Mouse (Mus musculus) lung, postnatal 25 days (tissue): ENCODE measurements around the gene Diras1.
A peak's percentile ranks its signal among the peaks of the same experiment; 100 is the strongest.
"Not testable (repeated sequence)": the region's sequence is repeated elsewhere in the genome, so short reads cannot be mapped to it uniquely, and the experiment has no call there.

Source experiments
- DNase-seq: peaks from one replicate; pipeline ENCODE4 v3.0.0; 2022; ENCODE audit warnings: low spot score

Diras1 gene

DNA sequence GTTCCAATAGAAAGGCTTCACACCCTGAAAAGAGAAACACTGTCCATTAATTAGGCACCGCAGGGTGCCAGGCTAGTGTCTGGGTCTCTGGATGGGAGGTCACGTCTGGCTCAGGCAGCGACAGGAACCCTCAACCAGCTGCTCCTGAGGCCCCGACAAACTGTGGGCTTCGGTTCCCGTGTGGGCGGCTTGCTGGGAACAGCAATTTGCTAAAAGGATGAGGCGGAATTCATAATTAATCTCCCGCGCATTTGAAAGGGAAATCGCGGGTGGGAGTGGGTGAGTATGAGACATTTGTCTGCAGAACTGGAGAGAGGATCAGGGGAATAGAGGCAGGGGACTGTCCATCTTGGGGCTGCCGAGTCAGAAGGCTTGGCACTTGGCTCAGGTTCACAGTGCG is 27.4 kb downstream of the Diras1 start:
- DNase-seq = no peak

DNA sequence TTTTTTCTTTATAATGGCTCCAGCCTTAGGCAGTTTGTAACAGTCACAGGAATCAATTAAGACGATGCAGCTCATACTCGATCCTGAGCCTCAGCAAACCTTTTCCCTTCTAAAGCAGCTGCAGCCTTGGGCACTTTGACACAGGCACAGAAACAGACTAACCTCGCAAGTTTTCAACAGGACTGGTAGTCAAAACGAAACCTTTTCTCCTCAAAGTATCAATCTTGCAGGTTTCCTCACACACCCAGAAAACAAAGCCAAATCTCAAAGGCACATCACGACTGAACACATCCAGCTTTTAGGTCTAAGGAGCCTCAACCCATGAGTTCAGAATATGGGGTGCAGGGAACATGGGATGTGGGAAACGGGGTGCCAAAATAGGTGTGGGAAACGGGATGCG is 28.1 kb downstream of the Diras1 start:
- DNase-seq = no peak

DNA sequence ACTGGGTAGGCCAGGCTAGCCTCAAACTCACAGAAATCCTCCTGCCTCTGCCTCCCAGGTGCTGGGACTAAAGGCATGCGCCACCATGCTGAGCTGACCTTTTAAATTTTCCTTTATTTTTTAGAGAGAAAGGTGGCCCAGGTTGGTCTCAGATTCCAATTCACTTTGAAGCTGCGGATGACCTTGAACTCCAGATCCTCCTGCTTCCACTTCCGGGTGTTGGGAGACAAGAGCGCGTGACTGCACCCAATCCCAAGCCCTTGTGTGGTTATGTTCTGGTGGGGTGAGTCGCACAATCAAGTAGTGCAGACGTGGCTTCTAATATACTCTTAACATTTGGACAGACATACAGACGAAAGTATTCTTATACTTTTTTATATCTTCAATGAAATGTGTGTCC is 29.0 kb downstream of the Diras1 start:
- DNase-seq = no peak

DNA sequence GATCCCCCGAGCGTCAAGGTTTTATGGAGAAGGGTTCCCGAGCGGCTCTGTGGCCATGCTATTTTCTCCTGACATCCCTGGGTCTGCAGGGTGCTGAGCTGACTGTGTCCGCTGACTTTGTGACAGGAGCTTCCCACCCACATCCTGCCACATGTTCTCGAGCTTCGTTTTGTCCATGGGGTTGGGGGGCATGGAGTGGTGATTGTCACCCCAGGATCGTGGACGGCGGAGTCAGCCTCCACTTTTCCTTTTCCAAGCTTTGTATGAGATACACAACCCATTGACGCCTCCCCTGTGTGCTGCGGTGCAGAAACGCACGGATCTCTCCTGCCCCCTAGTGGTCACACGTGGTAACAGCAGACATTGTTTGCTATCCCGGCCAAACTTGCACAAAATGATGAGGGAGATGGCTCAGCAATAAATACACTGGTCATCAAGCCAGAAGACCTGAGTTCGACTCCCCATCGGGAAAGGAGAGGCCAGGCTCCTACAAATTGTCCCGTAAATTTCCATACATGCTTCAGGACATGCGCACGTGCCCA is 30.3 kb downstream of the Diras1 start:
- peak; percentile 78 for DNase-seq

DNA sequence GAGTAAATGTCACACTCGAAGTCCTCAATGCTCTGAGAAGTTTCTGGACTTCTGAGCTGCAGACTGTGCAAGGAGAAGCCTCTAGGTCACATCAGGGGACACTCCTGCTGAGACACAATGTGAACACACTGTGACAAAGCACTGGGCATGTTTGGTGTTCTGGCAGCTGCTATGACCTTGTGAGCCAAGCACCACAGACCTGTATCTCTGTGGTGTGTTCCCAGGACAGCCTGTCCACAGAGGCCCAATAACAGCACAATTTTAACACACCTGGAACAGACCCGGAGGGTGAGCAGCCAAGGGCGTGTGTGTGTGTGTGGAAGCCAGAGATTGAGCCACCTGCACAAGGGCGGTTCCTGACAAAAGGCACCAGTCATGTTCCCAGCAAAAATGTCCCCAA is 30.8 kb downstream of the Diras1 start:
- DNase-seq = no peak

DNA sequence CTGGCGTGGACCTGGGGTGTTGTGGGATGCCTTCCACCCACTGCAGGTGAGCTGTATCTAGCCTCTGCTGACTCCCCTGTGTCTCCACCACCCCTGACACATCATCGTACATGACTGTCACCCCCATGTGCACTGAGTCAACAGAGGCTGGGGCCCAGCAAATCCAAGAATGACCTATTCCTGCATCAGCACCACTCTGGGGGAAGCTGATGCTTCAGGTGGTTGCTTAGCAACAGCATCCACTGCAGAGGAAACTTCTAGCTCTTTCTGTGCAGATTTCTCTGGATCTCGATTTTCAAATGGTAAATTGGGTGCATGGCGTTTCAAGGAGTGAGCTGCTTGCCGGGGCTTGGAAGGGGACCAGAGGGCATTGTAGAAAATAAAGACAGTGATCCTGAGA is 32.2 kb downstream of the Diras1 start:
- DNase-seq = no peak

DNA sequence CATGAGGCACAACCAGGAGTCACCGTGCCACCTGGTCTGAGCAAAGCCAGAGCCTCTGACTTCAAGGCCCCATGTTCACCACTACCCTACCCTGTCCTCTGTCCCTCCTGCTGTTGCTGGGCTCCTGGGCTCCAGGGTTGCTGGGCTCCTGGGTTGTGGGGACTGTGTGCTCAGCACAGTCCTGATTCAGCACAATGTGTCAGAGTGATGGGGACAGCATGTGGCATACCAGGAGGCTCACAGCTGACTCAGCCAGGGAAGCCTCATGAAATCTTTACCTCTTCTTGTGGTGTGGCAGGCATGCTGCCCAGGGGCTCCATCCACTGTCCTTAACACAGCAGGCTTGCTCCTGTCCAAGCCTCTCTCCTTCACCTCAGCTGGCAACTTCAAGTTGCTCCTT is 33.5 kb downstream of the Diras1 start:
- no peak for DNase-seq

DNA sequence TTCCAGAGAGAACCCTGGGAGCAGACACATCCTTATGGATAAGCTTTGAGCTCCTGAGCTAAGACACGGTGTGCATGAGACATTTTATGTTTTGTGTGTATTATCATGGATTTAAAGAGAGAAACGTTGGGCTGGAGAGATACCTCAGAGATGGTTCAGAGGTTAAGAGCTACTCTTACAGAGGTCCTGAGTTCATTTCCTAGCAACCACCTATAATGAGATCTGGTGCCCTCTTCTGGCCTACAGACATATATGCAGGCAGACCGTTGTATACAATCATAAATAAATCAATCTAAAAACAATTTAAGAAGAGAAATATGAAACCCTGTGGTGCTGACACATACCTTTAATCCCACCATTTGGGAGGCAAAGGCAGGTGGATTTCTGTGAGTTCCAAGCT is 34.5 kb downstream of the Diras1 start:
- no peak for DNase-seq

DNA sequence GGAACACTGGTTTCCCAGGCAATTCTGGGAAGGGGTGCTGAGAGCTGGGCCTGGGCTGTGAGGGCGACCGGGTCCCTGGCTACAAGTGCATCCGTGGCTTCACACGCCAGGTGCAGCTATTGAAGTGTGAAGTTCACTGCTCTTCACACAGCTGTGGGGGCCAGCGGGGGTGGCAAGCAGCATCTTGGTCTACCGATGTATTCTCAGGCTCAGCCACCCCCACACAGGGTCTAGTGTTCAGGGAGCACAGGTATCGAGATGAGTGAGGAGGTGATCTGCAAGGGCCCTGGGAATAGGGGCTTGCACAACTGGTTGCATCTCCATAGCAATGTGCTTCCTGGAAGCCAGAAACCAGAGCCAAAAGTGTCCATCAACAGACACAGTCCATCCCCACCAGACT is 35.1 kb downstream of the Diras1 start:
- DNase-seq = no peak

DNA sequence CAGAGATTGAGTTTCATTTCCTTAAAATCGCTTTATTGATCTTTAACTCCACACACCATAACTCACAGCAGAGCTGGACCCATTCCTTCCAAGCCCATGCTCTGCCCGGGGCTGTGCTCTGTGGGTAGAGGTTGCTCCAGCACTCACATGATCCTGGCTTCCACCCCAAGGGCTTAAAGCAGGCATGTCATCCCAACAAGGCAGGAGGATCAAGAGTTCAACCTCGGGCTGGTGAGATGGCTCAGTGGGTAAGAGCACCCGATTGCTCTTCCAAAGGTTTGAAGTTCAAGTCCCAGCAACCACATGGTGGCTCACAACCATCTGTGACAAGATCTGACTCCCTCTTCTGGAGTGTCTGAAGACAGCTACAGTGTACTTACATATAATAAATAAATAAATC is 35.6 kb downstream of the Diras1 start:
- DNase-seq = not testable (repeated sequence)

DNA sequence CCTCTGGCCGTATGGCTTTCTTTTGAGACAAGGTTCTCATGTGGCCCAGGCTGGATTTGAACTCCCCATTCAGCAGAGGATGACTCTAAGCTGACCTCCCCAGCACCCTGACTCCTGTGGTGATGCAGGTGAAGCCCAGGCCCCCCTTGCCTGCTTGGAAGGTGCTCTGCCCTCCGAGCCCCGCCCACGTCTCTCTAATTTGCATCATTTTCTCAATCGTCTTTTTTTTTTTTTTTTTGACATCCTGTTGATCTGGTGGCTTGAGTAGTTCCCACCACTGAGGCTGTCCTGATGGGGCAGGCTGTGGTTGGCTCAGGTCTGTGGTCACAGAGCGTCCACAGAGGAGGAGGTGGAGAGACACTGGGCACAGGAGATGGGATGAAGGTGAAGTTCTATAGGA is 36.0 kb downstream of the Diras1 start:
- DNase-seq = no peak

DNA sequence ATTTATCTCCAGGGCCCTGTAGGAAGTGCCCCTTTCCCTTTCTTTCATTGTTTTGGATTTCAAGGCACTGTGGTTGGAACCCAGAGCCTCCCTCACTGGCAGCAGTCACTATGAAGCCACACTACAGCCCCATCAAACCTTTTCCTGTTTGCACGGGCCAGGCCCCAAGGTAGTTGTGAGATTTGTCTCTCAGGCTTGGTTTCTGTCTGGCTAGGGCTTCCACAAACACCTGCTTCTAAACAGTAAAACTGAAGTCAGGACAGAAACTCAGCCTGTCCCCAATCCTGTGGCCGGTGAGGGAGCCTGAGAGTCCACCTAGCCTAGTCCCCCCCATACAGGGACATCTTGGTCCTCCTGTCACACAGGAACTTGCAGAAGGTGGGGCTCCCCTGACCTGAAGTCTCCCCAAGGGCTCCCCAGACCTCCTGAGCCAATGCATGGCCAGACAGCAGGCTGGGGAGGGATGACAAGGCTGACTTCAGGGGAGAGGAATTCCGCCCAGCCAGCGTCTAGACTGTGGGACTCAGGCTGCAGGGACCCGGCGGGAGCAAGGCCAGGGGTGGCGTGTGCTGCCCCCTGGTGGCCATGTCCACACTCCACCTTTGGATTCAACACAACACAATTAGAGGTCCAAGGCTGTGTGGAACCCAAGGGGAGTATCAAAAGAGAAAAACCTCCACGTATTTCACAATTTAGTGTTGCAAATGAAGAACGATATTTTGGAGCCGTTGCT is 37.6 kb downstream of the Diras1 start:
- peak; percentile 88 for DNase-seq

DNA sequence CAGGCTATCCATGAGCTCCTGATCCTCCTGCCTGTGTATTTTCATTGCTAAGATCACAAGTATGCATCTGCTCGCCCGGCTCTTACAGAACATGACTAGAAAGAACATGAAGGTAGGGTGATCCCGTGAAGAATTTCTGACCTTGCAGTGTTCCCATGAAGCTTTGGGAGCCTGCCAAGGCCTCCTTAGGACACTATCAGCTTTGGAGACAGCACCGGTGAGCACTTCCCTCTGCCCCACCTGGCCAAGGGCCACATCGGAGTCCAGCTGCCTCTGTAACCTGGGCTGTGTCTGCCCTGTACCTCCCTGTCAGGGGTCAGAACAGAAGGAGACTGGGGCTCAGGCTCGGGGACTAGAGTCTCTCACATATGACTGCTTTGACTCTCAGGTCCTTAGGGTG is 38.7 kb downstream of the Diras1 start:
- DNase-seq = no peak

DNA sequence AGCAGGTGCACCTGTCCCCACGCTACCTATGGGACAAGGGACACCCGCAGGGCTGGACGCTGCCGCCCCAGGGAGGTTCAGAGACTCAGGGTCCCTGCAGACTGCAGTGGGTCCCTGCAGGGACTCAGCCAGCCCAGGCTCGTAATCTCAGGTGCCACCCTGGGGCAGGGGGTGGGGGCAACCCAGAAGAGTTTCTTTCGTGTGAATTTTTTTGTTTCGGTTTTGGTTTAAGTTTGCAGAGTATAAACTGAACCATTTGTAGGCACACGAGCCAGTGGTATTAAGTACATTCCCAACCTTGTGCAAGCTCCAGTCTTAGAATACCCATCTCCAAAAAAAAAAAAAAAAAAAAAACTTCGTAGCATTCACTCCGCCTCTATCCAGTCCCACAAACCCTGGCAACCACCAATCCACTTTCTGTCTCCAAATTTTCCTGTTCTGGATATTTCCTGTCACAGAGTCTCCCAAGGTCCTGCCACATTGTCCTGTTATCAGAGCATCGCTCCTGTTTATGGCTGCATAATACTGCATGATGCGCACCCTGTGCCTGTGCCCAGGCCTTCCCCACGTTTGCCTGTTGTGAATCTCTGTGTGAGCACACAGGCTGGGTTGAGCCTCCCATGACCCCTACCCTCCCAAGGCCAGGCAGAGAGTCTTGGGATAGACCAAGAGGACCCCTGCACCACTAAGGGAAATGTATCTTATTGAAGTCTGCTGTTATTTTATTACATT is 39.3 kb downstream of the Diras1 start:
- DNase-seq = no peak

DNA sequence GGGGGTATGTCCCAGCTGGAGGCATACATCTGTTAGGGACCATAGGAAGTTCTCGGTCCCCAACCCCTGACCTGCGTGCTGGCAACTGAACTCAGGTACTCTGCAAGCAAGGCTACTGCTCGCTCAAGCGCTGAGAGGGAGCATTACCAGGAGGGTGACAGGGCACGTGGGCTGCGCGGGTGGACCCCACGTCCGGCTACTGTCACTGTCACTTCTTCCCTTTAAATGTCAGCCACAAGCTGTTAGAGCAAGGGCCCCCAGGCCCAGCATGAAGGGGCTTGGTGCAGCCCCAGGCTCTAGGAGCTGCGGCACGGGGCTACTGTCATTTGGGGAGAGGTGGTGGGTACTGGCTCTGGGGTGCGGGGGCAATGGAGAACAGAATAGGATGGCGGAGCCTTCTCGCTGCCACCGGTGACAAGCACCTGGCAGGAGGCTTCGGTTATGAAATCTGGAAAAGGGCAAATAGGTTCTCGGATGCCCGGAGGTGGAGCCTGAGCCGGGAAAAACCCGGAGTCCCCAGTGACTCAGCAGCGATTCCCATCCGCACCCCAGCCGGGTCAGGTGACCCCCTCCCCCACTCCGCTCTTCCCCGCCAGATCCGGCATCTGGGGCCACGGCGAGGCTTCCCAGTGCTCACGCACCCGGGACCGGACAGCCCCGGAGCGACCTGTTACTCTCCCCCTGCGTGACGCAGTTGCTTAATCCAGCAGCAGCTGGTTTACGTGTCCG is 40.1 kb downstream of the Diras1 start:
- peak; percentile 77 for DNase-seq

DNA sequence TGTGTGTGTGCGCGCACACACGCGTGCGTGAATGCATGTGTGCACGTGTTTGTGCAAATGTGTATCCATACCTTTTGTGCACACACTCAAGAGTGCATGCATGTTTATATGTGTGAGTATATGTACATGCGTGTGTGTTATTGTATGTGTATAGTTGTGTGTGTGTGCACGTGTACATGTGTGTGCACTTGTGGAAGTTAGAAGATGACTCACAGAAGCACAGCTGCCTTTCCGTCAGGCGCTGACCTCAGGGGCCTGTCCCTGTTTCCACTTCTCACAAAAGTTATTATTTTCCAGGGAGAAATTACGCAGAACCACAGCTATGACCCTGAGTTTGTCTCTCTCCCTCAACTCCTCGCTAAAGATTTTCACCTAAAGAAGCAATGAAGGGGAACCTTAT is 41.2 kb downstream of the Diras1 start:
- no peak for DNase-seq

DNA sequence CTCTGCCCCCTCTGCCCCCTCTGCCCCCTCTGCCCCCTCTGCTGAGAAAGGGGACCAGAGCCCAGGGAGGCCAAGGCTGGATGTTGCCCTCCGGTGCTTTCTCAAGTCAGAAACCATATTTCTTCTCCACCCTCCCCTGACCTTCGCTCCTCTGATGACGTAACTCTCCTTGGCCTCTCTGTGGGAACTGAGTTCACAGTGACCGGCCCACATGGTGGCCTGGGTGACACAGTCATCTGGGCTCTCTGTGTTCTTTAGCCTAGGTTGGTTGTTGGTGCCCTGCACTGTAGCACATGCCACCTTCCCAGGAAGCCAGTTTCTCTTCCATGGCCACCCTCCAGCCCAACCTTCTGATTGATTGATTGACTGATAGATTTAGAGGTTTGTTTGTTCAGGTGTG is 43.1 kb downstream of the Diras1 start:
- DNase-seq = no peak

DNA sequence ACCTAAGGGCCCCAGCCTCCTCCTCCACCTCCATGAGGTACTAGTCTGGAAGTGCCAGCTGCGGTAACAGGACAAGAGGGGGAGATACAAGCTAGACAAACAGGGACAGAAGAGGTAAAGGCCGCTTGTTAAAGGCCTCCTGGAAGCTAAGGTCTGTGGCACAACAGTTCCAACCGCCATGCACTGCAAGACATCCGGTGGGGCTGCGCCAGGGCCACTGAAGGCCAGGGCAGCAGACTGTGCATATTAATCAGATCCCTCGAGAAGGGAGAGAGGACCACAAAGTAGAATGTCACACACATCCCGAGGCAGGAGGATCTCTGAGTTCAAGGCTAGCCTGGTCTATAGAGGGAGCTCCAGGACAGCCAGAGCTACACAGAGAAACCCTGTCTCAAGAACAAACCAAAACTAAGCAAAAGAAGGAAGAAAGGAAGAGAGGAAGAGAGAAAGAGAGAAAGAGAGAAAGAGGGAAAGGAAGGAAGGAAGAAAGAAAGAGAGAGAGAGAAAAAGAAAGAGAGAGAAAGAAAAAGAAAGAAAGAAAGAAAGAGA is 43.8 kb downstream of the Diras1 start:
- no peak for DNase-seq

DNA sequence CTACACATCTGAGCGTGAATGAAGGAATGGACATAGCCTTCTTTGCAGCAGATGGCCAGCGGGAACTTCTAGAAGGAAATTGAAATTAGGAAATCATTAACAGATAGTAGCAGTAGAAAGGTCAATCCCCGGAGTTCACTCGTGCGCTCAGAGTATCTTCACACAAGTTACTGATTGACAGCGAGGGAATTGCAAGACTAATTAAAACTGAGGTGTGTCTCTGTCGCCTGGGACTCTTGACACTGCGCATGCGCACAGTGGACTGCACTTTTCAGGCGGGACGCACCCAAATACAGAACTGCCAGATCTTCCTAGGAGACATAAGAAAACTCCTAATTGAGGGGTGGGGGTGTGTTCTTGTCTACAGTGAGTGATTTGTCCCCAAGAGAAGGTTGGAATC is 50.0 kb downstream of the Diras1 start:
- no peak for DNase-seq

DNA sequence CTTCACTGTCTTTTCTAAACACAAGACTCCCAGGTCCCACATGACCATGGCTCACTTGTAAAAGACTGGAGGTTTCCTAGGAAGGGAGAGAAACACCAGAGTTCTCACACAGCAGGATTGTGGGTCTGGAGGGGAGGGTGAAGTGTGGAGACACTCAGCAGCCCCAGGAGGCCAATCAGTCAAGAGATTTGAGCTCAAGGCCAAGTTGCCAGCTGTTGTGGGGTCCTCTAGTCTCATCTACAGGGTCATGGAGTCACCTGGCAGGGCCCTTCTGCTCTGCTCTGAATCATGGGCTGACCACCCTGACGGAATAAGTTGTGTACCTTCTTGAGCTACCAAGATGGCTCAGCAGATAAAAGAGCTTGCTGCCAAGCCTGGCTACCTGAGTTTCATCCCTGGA is 51.7 kb downstream of the Diras1 start:
- DNase-seq = no peak

DNA sequence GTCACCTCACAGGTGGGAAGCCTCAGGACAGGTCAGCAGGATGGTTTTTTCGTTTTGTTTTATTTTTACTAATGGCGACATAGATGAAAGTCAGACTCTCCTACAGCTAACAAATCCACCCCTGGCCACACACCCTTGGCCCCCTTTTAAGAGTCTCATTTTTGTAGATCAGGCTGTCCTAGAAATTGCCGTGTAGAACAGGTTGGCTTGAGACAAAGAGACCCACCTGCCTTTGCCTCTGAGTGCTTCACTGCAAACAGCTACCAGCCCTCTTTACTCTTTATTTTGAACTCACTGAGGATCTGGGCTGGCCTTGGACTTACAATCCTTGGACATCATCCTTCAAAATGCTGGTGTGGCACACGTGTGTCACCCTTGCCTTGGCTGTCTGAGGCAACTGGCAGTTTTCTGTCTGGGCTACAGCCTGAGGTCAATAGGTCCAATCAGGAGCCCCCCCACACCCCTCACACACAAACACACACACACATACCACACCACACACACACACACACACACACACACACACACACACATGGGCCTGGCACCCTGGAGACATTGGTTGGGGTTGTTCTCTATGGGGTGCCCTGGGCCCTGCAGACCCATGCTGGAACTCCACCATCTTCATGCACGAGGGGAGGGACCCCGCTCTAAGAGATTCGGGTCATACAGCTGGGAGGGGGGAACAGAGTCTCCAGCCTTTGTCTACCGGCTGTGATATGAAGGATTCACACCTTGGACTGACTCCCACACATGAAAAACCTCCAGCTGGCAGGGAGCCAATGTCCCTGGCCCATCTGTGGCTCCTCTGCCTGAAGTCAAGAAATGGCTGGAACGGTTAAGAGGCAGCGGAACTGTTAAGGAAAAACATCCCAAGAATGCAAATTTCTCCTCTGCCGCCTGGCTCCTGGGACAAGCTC is 53.1 kb downstream of the Diras1 start:
- DNase-seq = no peak

DNA sequence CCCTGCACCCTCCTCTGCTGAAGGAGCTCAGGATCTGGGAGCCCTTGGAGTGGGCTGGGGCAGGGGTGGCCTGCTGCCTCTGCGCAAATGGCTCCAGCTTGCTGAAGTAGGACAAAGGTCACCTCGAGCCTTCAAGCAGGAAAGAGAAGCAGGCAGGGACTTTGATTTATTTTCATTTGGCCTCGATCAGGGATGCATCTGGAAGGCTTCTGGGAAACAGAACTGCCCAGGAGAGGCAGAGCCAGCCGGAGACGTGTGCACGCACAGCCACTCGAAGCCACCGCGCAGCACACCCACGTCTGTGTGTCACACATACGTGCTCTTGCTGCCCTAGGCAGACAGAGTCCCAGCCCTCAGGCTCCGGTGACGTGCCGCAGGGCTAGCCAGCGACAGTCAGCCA is 53.9 kb downstream of the Diras1 start:
- DNase-seq = no peak
